In the genomic region with DNA sequence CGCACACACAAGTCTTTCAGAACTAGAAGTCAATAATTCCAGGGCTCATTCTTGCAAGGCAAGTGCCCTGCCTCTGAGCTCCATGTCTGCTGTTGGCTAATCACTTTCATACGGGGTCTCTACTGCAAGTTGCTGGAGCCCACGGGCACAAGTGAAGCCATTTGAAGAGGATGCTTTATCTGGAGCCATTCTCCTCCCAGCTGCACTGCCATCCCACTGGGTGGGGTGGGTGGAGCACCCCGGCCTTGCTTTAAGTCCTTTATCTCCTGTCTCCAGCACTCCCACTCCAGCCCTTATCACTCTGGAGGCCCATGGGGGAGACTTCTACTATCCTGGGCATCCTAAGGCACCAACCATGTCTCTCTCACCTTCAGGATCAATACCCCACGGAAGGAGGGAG, we compare ENCODE assay signal across 9 mouse cellular contexts. TPM values are rescaled to one million over a fixed set of nuclear protein-coding genes. Genes with fewer than 3 reads are reported as not detected.
DNase-seq lines count a peak whose midpoint lies in the region; ATAC-seq and TF ChIP-seq lines count a peak whose summit lies in the region.
"Had no signal": no experiment of that assay in that cellular context is flagged by ENCODE, and none has a peak within 500 bp of the region (broad histone marks: within the 10 kb centered on the region; RNA-seq: fewer than 3 reads in every experiment).

No protein-coding gene starts in this region.

- TF ChIP-seq POLR2A in kidney, adult 2 months (IDR thresholded peaks at IDR 0.05; ENCODE audit: low read depth, low read length): no peak

- 0 out of 2 replicates have a peak overlapping the region, but pooled peaks have one; percentile 88 for H3K4me3 ChIP-seq in kidney, adult 2 months (ENCODE audit: insufficient read depth, low read depth, low read length)
- H3K4me3 ChIP-seq in embryonic facial prominence, embryonic 11.5 days (ENCODE audit: low read depth, low read length): peak overlapping the region; percentile 63
- H3K4me3 ChIP-seq in intestine, embryonic 15.5 days (replicated peaks): peak overlapping the region; percentile 70
- peak overlapping the region; percentile 80 for H3K4me3 ChIP-seq in neural tube, embryonic 12.5 days

- intact Hi-C loops in gastrocnemius, postnatal 36 days (cut with DNase I): no loop called here

- H3K36me3 ChIP-seq in kidney, adult 2 months (ENCODE audit: control insufficient read depth, insufficient read depth, low read length): no peaks in the 10 kb centered on the region
- H3K36me3 ChIP-seq in embryonic facial prominence, embryonic 11.5 days (replicated peaks; ENCODE audit: control insufficient read depth, insufficient read depth, low read depth, low read length): peaks cover 3% of the 10 kb centered on the region
- H3K36me3 ChIP-seq in intestine, embryonic 15.5 days: peaks cover 19% of the 10 kb centered on the region; the same call in 1 of the 2 replicates
- peaks cover 36% of the 10 kb centered on the region for H3K36me3 ChIP-seq in neural tube, embryonic 12.5 days

- peaks cover 26% of the 10 kb centered on the region for H3K4me1 ChIP-seq in kidney, adult 2 months (ENCODE audit: control insufficient read depth, insufficient read depth, low read length)
- peaks cover 5% of the 10 kb centered on the region for H3K4me1 ChIP-seq in embryonic facial prominence, embryonic 11.5 days (ENCODE audit: control insufficient read depth, insufficient read depth, low read length)
- peaks cover 25% of the 10 kb centered on the region for H3K4me1 ChIP-seq in intestine, embryonic 15.5 days (replicated peaks)
- peaks cover 26% of the 10 kb centered on the region for H3K4me1 ChIP-seq in neural tube, embryonic 12.5 days

- TF ChIP-seq CTCF in kidney, adult 2 months (conservative IDR thresholded peaks at IDR 0.05; ENCODE audit: insufficient read depth, insufficient read length, low read depth, low read length): no peak

- DNase-seq in kidney, adult 2 months: no peak
- no peak for DNase-seq in kidney, postnatal 36 days
- no peak for DNase-seq in embryonic facial prominence, embryonic 11.5 days (ENCODE audit: low spot score)
- DNase-seq in adrenal gland, postnatal 25 days: no peak
- DNase-seq in gastrocnemius, postnatal 36 days: no peak

- no peaks in the 10 kb centered on the region for H3K27me3 ChIP-seq in kidney, adult 2 months (replicated peaks; ENCODE audit: control insufficient read depth, insufficient read depth, low read length)
- H3K27me3 ChIP-seq in embryonic facial prominence, embryonic 11.5 days (ENCODE audit: control insufficient read depth, insufficient read depth, low read length): no peaks in the 10 kb centered on the region
- no peaks in the 10 kb centered on the region for H3K27me3 ChIP-seq in intestine, embryonic 15.5 days (replicated peaks)
- H3K27me3 ChIP-seq in neural tube, embryonic 12.5 days (replicated peaks): no peaks in the 10 kb centered on the region

- H3K9me3 ChIP-seq in embryonic facial prominence, embryonic 11.5 days (replicated peaks; ENCODE audit: control insufficient read depth, low read length): no peaks in the 10 kb centered on the region
- no peaks in the 10 kb centered on the region for H3K9me3 ChIP-seq in intestine, embryonic 15.5 days
- H3K9me3 ChIP-seq in neural tube, embryonic 12.5 days: no peaks in the 10 kb centered on the region

- no peak for ATAC-seq in embryonic facial prominence, embryonic 11.5 days (replicated peaks; ENCODE audit: insufficient number of reproducible peaks, low FRiP score, low TSS enrichment, low read depth)
- ATAC-seq in intestine, embryonic 15.5 days: no peak
- ATAC-seq in neural tube, embryonic 12.5 days (ENCODE audit: low FRiP score, low read depth): no peak
- ATAC-seq in inflammation-experienced regulatory T-cells, adult 6 months: no peak

- H3K4me2 ChIP-seq in embryonic facial prominence, embryonic 11.5 days (ENCODE audit: low read depth, low read length): peak overlapping the region; percentile 86
- H3K4me2 ChIP-seq in intestine, embryonic 15.5 days (replicated peaks): peak overlapping the region; percentile 81
- peak overlapping the region; percentile 91 for H3K4me2 ChIP-seq in neural tube, embryonic 12.5 days (replicated peaks)

- 73% methylated on average over 5 of the region's 5 CpGs for WGBS in kidney, adult 2 months
- 62% methylated on average over 5 of the region's 5 CpGs for whole genome bisulfite sequencing in embryonic facial prominence, embryonic 11.5 days
- 58% methylated on average over 5 of the region's 5 CpGs for WGBS in intestine, embryonic 15.5 days
- 71% methylated on average over 5 of the region's 5 CpGs for WGBS in neural tube, embryonic 12.5 days

- no peak overlapping the region for H3K27ac ChIP-seq in kidney, adult 2 months (ENCODE audit: insufficient read depth, low read depth, low read length)
- H3K27ac ChIP-seq in embryonic facial prominence, embryonic 11.5 days (replicated peaks; ENCODE audit: low read depth, low read length): no peak overlapping the region
- no peak overlapping the region for H3K27ac ChIP-seq in intestine, embryonic 15.5 days
- no peak overlapping the region for H3K27ac ChIP-seq in neural tube, embryonic 12.5 days

- peak overlapping the region; percentile 97 for H3K9ac ChIP-seq in embryonic facial prominence, embryonic 11.5 days (replicated peaks; ENCODE audit: low read length)
- peak overlapping the region; percentile 94; the same call in 1 of the 2 replicates for H3K9ac ChIP-seq in intestine, embryonic 15.5 days
- peak overlapping the region; percentile 96 for H3K9ac ChIP-seq in neural tube, embryonic 12.5 days

RNA-seq across cellular contexts. Expression of a gene that starts 1.3 kb away (rescaled TPM):
- polyA plus RNA-seq in kidney, adult 2 months (2012; rRNA removed): 29.4 and 34.4 TPM in 2 replicates
- 109 and 137 TPM in 2 replicates for polyA plus RNA-seq in embryonic facial prominence, embryonic 11.5 days (2014; fragmentation: Nextera tagmentation; extraction: Ambion mirVana)
- polyA plus RNA-seq in intestine, embryonic 15.5 days (2015; fragmentation: Nextera tagmentation; extraction: Ambion mirVana): 116 and 117 TPM in 2 replicates
- 78.4 and 85.2 TPM in 2 replicates for polyA plus RNA-seq in neural tube, embryonic 12.5 days (2016; fragmentation: Nextera tagmentation; extraction: Ambion mirVana)
- total RNA-seq in adrenal gland, postnatal 25 days (2021): 101 and 159 TPM in 2 replicates
- 10 to 100 TPM; 57.0 to 88.9 (median 72.8) TPM for polyA plus RNA-seq in inflammation-experienced regulatory T-cells, adult 6 months (2017; shearing (Covaris generic))
- total RNA-seq in gastrocnemius, postnatal 36 days (2021): 10 to 100 TPM; 23.3 to 23.8 TPM

RNA-seq across cellular contexts. Expression of a gene that starts 1.5 kb away (rescaled TPM):
- polyA plus RNA-seq in kidney, adult 2 months (2012; rRNA removed): 304 and 376 TPM in 2 replicates
- polyA plus RNA-seq in embryonic facial prominence, embryonic 11.5 days (2014; fragmentation: Nextera tagmentation; extraction: Ambion mirVana): 1,219 and 1,316 TPM in 2 replicates
- 581 and 615 TPM in 2 replicates for polyA plus RNA-seq in intestine, embryonic 15.5 days (2015; fragmentation: Nextera tagmentation; extraction: Ambion mirVana)
- polyA plus RNA-seq in neural tube, embryonic 12.5 days (2016; fragmentation: Nextera tagmentation; extraction: Ambion mirVana): 1,247 and 1,331 TPM in 2 replicates
- 496 and 624 TPM in 2 replicates for total RNA-seq in adrenal gland, postnatal 25 days (2021)
- 100 to 1,000 TPM; 232 to 340 (median 290) TPM for polyA plus RNA-seq in inflammation-experienced regulatory T-cells, adult 6 months (2017; shearing (Covaris generic))
- 100 to 1,000 TPM; 180 to 196 TPM for total RNA-seq in gastrocnemius, postnatal 36 days (2021)

RNA-seq across cellular contexts. Expression of a gene that starts 1.7 kb away (rescaled TPM):
- polyA plus RNA-seq in kidney, adult 2 months (2012; rRNA removed): not detected in 2 replicates
- not detected in 2 replicates for polyA plus RNA-seq in embryonic facial prominence, embryonic 11.5 days (2014; fragmentation: Nextera tagmentation; extraction: Ambion mirVana)
- polyA plus RNA-seq in intestine, embryonic 15.5 days (2015; fragmentation: Nextera tagmentation; extraction: Ambion mirVana): not detected in 2 replicates
- not detected in 2 replicates for polyA plus RNA-seq in neural tube, embryonic 12.5 days (2016; fragmentation: Nextera tagmentation; extraction: Ambion mirVana)
- 4.4 TPM in 1 of 2 replicates, not detected in the other for total RNA-seq in adrenal gland, postnatal 25 days (2021)
- not detected for polyA plus RNA-seq in inflammation-experienced regulatory T-cells, adult 6 months (2017; shearing (Covaris generic))
- not detected for total RNA-seq in gastrocnemius, postnatal 36 days (2021)
- total RNA-seq: hematopoietic stem cell, adult 5-6 weeks had no signal

RNA-seq across cellular contexts. Expression of a gene that starts 7.6 kb away (rescaled TPM):
- polyA plus RNA-seq in kidney, adult 2 months (2012; rRNA removed): 19.2 and 20.9 TPM in 2 replicates
- 5.4 and 6.2 TPM in 2 replicates for polyA plus RNA-seq in embryonic facial prominence, embryonic 11.5 days (2014; fragmentation: Nextera tagmentation; extraction: Ambion mirVana)
- polyA plus RNA-seq in intestine, embryonic 15.5 days (2015; fragmentation: Nextera tagmentation; extraction: Ambion mirVana): 28.4 and 30.7 TPM in 2 replicates
- polyA plus RNA-seq in neural tube, embryonic 12.5 days (2016; fragmentation: Nextera tagmentation; extraction: Ambion mirVana): 9.9 TPM in 2 replicates
- total RNA-seq in adrenal gland, postnatal 25 days (2021): 32.8 and 33.2 TPM in 2 replicates
- polyA plus RNA-seq in inflammation-experienced regulatory T-cells, adult 6 months (2017; shearing (Covaris generic)): 10 to 100 TPM; 28.1 to 33.6 (median 33.1) TPM
- 10 to 100 TPM in 1 of 2 experiments, 1 to 10 TPM in 1; 4.3 to 12.8 TPM for total RNA-seq in gastrocnemius, postnatal 36 days (2021)

RNA-seq across cellular contexts. Expression of a gene that starts 19.5 kb away (rescaled TPM):
- 34.5 and 34.6 TPM in 2 replicates for polyA plus RNA-seq in kidney, adult 2 months (2012; rRNA removed)
- 11.3 and 14.2 TPM in 2 replicates for polyA plus RNA-seq in embryonic facial prominence, embryonic 11.5 days (2014; fragmentation: Nextera tagmentation; extraction: Ambion mirVana)
- polyA plus RNA-seq in intestine, embryonic 15.5 days (2015; fragmentation: Nextera tagmentation; extraction: Ambion mirVana): 68.7 and 75.8 TPM in 2 replicates
- 17.6 and 18.2 TPM in 2 replicates for polyA plus RNA-seq in neural tube, embryonic 12.5 days (2016; fragmentation: Nextera tagmentation; extraction: Ambion mirVana)
- 7.7 and 10.8 TPM in 2 replicates for total RNA-seq in adrenal gland, postnatal 25 days (2021)
- polyA plus RNA-seq in inflammation-experienced regulatory T-cells, adult 6 months (2017; shearing (Covaris generic)): 1 to 10 TPM; 2.2 to 4.9 (median 4.6) TPM
- 1 to 10 TPM; 1.4 to 1.5 TPM for total RNA-seq in gastrocnemius, postnatal 36 days (2021)
